Mouse (Mus musculus): Measurements from ENCODE around the gene Cpox. TPM values are rescaled to one million over a fixed set of nuclear protein-coding genes. Genes with fewer than 3 reads are reported as not detected.
"Not testable (repeated sequence)": the region's sequence is repeated elsewhere in the genome, so short reads cannot be mapped to it uniquely, and the experiment has no call there.

Gene Cpox
- polyA plus RNA-seq, 1 experiment from 2014 or later: 24.4 TPM

DNA sequence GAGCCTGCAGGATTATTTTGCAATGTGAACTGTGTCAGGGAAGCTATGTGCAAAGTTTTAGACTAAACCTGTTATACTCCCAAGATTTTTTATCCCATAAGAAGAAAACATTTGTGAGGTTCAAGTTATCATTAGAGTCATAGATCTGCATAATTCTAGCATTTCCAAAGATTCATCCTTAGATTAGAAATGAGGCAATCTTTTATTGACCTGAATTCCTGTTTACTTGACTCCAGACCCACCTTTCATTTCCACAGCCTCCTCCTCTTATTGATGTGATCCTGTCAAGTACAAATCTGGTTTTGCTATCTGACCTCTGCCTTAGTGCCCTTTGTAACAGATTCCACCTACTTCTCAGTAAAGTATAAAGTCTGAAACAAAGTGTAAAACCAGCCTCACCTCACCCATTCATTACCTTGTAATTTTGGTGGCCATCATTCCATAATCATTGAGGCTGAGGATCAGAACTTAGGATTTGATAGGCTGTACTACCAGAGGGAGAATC, 7.8 kb upstream of the Cpox start:
- Histone ChIP-seq H3K36me3 (ENCODE audit: control insufficient read depth, insufficient read depth, low read length) (no peaks in the 10 kb centered on the region), H3K9me3 (ENCODE audit: control insufficient read depth, low read depth, low read length) (no peaks in the 10 kb centered on the region), H3K27ac (ENCODE audit: low read length) (no peak overlapping the region), H3K4me3 (ENCODE audit: low read depth, low read length) (no peak overlapping the region), H3K27me3 (ENCODE audit: control insufficient read depth, insufficient read depth, low read length) (no peaks in the 10 kb centered on the region), H3K4me1 (ENCODE audit: control insufficient read depth, insufficient read depth, low read length) (no peaks in the 10 kb centered on the region), H3K4me2 (replicated peaks; ENCODE audit: low read depth, low read length) (no peak overlapping the region), H3K9ac (replicated peaks; ENCODE audit: low read depth, low read length) (no peak overlapping the region)
- ATAC-seq (ENCODE audit: insufficient number of reproducible peaks, insufficient read depth, low FRiP score, low read depth): no peak

DNA sequence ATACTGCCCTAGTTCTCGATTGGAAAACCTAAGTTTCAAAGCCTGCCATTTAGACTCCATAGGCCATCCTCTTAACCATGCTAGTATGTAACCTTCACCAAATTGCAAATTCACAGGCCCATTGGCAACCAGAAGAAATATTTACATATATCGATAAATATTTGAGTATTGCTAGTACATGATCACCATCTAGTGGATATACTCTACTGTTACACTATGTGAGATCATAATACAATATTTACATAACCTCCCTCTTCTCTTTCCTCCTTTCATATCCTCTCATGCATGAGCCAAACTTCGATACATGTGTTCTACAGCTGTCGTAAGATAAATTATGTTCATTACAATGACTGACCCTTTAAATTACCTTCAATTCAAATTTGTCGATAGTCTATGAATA, 7.1 kb upstream of the Cpox start:
- no peak overlapping the region for H3K9ac ChIP-seq (replicated peaks; ENCODE audit: low read depth, low read length)
- no peak overlapping the region for H3K27ac ChIP-seq (ENCODE audit: low read length)
- no peak overlapping the region for H3K4me3 ChIP-seq (ENCODE audit: low read depth, low read length)
- no peaks in the 10 kb centered on the region for H3K4me1 ChIP-seq (ENCODE audit: control insufficient read depth, insufficient read depth, low read length)
- 51% methylated on average over 5 of the region's 5 CpGs for WGBS
- no peaks in the 10 kb centered on the region for H3K36me3 ChIP-seq (ENCODE audit: control insufficient read depth, insufficient read depth, low read length)
- ATAC-seq (ENCODE audit: insufficient number of reproducible peaks, insufficient read depth, low FRiP score, low read depth): peak; percentile 14; the same call in 1 of the 2 replicates
- H3K9me3 ChIP-seq (ENCODE audit: control insufficient read depth, low read depth, low read length): no peaks in the 10 kb centered on the region
- H3K4me2 ChIP-seq (replicated peaks; ENCODE audit: low read depth, low read length): no peak overlapping the region
- H3K27me3 ChIP-seq (ENCODE audit: control insufficient read depth, insufficient read depth, low read length): no peaks in the 10 kb centered on the region

DNA sequence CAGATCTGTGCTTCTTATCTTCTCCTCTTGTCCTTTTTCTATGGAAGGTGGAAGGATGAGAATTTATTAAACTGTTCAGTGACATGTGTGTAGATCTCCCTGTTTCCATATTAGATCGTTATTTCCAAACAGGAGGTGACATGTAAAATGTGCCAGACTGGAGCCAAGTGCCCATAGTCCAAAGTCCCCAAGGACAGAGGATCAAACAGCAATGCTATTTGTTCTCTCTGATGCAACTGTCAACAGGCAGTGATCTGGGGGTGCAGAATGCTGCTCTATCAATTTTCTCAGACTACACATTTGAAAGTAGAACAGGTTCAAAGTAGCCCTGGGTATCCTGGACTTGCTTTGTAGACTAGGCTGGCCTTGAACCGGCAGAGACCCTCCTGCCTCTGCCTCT, 6.3 kb upstream of the Cpox start:
- Histone ChIP-seq H3K4me1 (ENCODE audit: control insufficient read depth, insufficient read depth, low read length) (no peaks in the 10 kb centered on the region), H3K36me3 (ENCODE audit: control insufficient read depth, insufficient read depth, low read length) (no peaks in the 10 kb centered on the region), H3K27ac (ENCODE audit: low read length) (no peak overlapping the region), H3K27me3 (ENCODE audit: control insufficient read depth, insufficient read depth, low read length) (no peaks in the 10 kb centered on the region), H3K9me3 (ENCODE audit: control insufficient read depth, low read depth, low read length) (no peaks in the 10 kb centered on the region), H3K4me2 (replicated peaks; ENCODE audit: low read depth, low read length) (no peak overlapping the region), H3K4me3 (ENCODE audit: low read depth, low read length) (no peak overlapping the region), H3K9ac (replicated peaks; ENCODE audit: low read depth, low read length) (no peak overlapping the region)
- whole genome bisulfite sequencing: 83% methylated on average over 2 of the region's 2 CpGs
- ATAC-seq (ENCODE audit: insufficient number of reproducible peaks, insufficient read depth, low FRiP score, low read depth): no peak

DNA sequence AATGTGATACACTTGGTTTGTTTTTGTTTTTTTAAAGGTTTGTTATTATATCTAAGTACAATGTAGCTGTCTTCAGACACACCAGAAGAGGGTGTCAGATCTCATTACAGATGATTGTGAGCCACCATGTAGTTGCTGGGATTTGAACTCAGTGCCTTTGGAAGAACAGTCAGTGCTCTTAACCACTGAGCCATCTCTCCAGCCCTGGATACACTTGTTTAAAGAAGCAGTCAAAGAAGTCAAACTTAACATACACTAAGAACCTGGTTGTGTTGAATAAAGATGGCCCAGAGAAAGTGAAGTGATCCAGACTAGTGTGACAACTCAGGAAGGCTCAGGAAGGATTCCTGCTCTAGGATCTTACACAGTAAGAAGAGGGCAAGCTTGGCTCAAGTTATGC, 5.0 kb upstream of the Cpox start:
- not testable (repeated sequence) for ATAC-seq (ENCODE audit: insufficient number of reproducible peaks, insufficient read depth, low FRiP score, low read depth); H3K9me3 ChIP-seq (ENCODE audit: control insufficient read depth, low read depth, low read length)

DNA sequence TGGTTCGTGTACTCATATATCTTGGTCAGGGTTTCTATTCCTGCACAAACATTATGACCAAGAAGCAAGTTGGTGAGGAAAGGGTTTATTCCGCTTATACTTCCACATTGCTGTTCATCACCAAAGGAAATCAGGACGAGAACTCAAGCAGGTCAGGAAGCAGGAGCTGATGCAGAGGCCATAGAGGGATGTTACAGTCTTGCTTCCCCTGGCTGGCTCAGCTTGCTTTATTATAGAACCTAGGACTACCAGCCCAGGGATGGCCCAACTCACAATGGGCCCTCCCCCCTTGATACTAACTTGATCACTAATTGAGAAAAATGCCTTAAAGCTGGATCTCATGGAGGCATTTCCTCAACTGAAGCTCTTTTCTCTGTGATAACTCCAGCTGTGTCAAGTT, 3.4 kb upstream of the Cpox start:
- H3K27me3 ChIP-seq (ENCODE audit: control insufficient read depth, insufficient read depth, low read length); H3K4me1 ChIP-seq (ENCODE audit: control insufficient read depth, insufficient read depth, low read length); H3K36me3 ChIP-seq (ENCODE audit: control insufficient read depth, insufficient read depth, low read length); H3K9ac ChIP-seq (replicated peaks; ENCODE audit: low read depth, low read length); H3K27ac ChIP-seq (ENCODE audit: low read length); ATAC-seq (ENCODE audit: insufficient number of reproducible peaks, insufficient read depth, low FRiP score, low read depth); H3K4me2 ChIP-seq (replicated peaks; ENCODE audit: low read depth, low read length); H3K9me3 ChIP-seq (ENCODE audit: control insufficient read depth, low read depth, low read length); H3K4me3 ChIP-seq (ENCODE audit: low read depth, low read length): not testable (repeated sequence)
- WGBS: 75% methylated on average over 3 of the region's 3 CpGs

More for the DNA sequence above, 5.0 kb upstream of the Cpox start:
- not testable (repeated sequence) for H3K27ac ChIP-seq (ENCODE audit: low read length); H3K9ac ChIP-seq (replicated peaks; ENCODE audit: low read depth, low read length); H3K27me3 ChIP-seq (ENCODE audit: control insufficient read depth, insufficient read depth, low read length); H3K4me3 ChIP-seq (ENCODE audit: low read depth, low read length); H3K36me3 ChIP-seq (ENCODE audit: control insufficient read depth, insufficient read depth, low read length); H3K4me2 ChIP-seq (replicated peaks; ENCODE audit: low read depth, low read length); H3K4me1 ChIP-seq (ENCODE audit: control insufficient read depth, insufficient read depth, low read length)

DNA sequence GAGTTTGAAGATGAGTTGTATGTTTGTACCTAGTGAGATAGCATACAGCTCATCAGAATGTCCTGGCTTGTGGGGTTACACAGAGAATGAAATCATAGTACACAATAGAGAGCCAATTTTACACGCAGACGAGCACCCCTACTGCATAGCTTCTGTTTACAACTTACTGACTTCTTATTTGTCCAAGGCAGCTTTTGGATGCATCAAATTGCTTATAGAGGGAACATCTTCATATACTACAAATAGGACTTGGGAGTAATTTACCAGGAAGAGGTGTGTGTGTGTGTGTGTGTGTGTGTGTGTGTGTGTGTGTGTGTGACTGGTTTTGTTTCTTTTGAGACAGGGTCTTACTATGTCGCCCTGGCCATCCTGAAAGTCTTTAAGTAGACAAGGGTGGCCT, 1.5 kb upstream of the Cpox start:
- no peak overlapping the region for H3K4me2 ChIP-seq (replicated peaks; ENCODE audit: low read depth, low read length)
- H3K36me3 ChIP-seq (ENCODE audit: control insufficient read depth, insufficient read depth, low read length): peaks cover 2% of the 10 kb centered on the region; the same call in 1 of the 2 replicates
- H3K4me1 ChIP-seq (ENCODE audit: control insufficient read depth, insufficient read depth, low read length): peaks cover 8% of the 10 kb centered on the region; the same call in 1 of the 2 replicates
- no peak overlapping the region for H3K9ac ChIP-seq (replicated peaks; ENCODE audit: low read depth, low read length)
- no peak overlapping the region for H3K27ac ChIP-seq (ENCODE audit: low read length)
- no peaks in the 10 kb centered on the region for H3K9me3 ChIP-seq (ENCODE audit: control insufficient read depth, low read depth, low read length)
- H3K4me3 ChIP-seq (ENCODE audit: low read depth, low read length): no peak overlapping the region
- WGBS: 87% methylated on average over 3 of the region's 3 CpGs
- no peak for ATAC-seq (ENCODE audit: insufficient number of reproducible peaks, insufficient read depth, low FRiP score, low read depth)
- H3K27me3 ChIP-seq (ENCODE audit: control insufficient read depth, insufficient read depth, low read length): no peaks in the 10 kb centered on the region

DNA sequence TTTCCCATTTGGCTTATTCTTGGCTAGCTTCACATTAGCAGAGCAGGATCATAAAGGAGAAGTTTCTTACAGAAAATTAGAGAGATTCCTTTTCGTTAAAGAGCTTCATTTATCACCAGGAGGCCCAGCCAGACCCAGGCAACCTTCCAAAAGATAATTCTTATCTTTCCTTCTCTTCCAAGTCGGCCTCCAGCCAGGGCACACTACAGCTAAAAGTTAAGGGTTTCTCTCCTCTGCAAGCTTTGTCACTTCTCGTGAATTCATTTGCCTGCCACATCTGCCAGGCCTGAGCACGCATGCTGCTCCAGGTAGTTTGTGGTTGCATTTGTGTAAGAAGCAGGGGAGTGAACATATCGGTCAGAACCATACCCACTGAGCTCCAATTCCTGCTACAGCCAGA, 828 bp upstream of the Cpox start:
- ATAC-seq (ENCODE audit: insufficient number of reproducible peaks, insufficient read depth, low FRiP score, low read depth): no peak
- WGBS: 49% methylated on average over 5 of the region's 5 CpGs
- Histone ChIP-seq H3K27me3 (ENCODE audit: control insufficient read depth, insufficient read depth, low read length) (no peaks in the 10 kb centered on the region), H3K27ac (ENCODE audit: low read length) (no peak overlapping the region), H3K9ac (replicated peaks; ENCODE audit: low read depth, low read length) (no peak overlapping the region), H3K4me3 (ENCODE audit: low read depth, low read length) (no peak overlapping the region), H3K4me1 (ENCODE audit: control insufficient read depth, insufficient read depth, low read length) (peaks cover 8% of the 10 kb centered on the region; the same call in 1 of the 2 replicates), H3K36me3 (ENCODE audit: control insufficient read depth, insufficient read depth, low read length) (peaks cover 9% of the 10 kb centered on the region; the same call in 1 of the 2 replicates), H3K9me3 (ENCODE audit: control insufficient read depth, low read depth, low read length) (no peaks in the 10 kb centered on the region), H3K4me2 (replicated peaks; ENCODE audit: low read depth, low read length) (peak overlapping the region; percentile 67)

DNA sequence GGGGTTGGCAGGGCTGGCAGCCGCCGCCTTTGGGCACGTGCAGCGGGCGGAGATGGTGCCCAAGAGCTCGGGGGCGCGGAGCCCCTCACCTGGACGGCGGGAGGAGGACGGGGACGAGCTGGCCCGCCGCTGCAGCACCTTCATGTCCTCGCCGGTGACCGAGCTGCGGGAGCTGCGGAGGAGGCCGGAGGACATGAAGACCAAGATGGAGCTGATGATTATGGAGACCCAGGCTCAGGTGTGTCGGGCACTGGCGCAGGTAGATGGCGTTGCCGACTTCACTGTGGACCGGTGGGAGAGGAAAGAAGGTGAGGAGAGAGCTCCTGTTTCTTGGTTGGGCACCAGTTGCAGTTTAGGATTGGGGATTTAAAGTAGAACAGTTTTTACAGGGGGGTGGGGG, 551 bp downstream of the Cpox start:
- H3K4me2 ChIP-seq (replicated peaks; ENCODE audit: low read depth, low read length): peak overlapping the region; percentile 67
- H3K4me1 ChIP-seq (ENCODE audit: control insufficient read depth, insufficient read depth, low read length): peaks cover 8% of the 10 kb centered on the region; the same call in 1 of the 2 replicates
- peak overlapping the region; percentile 94 for H3K4me3 ChIP-seq (ENCODE audit: low read depth, low read length)
- WGBS: under 1% methylated on average over 25 of the region's 25 CpGs
- peaks cover 20% of the 10 kb centered on the region for H3K36me3 ChIP-seq (ENCODE audit: control insufficient read depth, insufficient read depth, low read length)
- H3K27ac ChIP-seq (ENCODE audit: low read length): peak overlapping the region; percentile 86
- H3K9ac ChIP-seq (replicated peaks; ENCODE audit: low read depth, low read length): peak overlapping the region; percentile 77
- ATAC-seq (ENCODE audit: insufficient number of reproducible peaks, insufficient read depth, low FRiP score, low read depth): peak; percentile 20; the same call in 1 of the 2 replicates
- no peaks in the 10 kb centered on the region for H3K27me3 ChIP-seq (ENCODE audit: control insufficient read depth, insufficient read depth, low read length)
- no peaks in the 10 kb centered on the region for H3K9me3 ChIP-seq (ENCODE audit: control insufficient read depth, low read depth, low read length)

All from stomach, embryonic 14.5 days (tissue).